Mouse (Mus musculus): ENCODE measurements around the gene Trim14. TPM values are rescaled to one million over a fixed set of nuclear protein-coding genes. Genes with fewer than 3 reads are reported as not detected.
"Not testable (repeated sequence)": the region's sequence is repeated elsewhere in the genome, so short reads cannot be mapped to it uniquely, and the experiment has no call there.

Trim14 gene
- polyA plus RNA-seq (2015; fragmentation: Nextera tagmentation; extraction: Ambion mirVana) = 5.2 and 5.4 TPM in 2 replicates

DNA sequence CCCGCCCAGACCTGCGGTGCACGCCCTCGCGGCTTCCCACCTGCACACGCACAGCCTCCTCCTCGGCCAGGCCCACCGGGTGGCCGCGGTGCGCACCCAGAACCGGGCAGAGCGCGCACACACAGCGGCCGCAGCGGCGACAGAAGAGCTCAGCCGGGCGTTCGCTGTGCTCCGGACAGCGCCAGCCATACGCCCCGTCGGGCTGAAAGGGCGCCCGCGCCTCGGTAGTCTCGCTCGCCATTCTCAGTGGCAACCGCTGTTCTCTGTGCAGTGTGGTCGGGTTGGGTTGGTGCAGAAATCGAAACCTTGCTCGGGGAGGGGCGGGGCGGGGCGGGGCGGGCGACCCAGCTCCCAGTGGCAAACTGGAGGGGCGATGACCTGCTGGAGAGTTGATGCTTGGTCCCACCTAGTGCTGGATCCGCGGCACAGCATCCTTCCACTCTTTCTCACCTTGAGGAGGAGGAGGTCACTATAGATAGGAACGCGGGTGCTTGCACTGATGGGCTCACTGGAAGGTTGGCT, at the start of gene Trim14:
Gene Trim14 (minus strand): TSS at position 302 of the 522 bp plus-strand sequence.
- H3K4me2 ChIP-seq (replicated peaks; ENCODE audit: low read depth, low read length) = peak within 1 kb of the TSS; percentile 84
- H3K4me3 ChIP-seq (ENCODE audit: low read depth, low read length) = peak within 1 kb of the TSS; percentile 58
- peak; percentile 81 for DNase-seq (ENCODE audit: low spot score)
- H3K9me3 ChIP-seq (ENCODE audit: low read length) = no peaks in the 10 kb centered on the region
- no peak within 1 kb of the TSS for H3K27ac ChIP-seq (ENCODE audit: low read length)
- peak within 1 kb of the TSS; percentile 26; the same call in 1 of the 2 replicates for H3K9ac ChIP-seq (replicated peaks; ENCODE audit: low read depth)
- H3K27me3 ChIP-seq (replicated peaks; ENCODE audit: insufficient read depth, low read length) = peaks cover 8% of the 10 kb centered on the region; the same call in 1 of the 2 replicates
- ATAC-seq = peak; percentile 88
- WGBS = 1% methylated on average over 44 of the region's 46 CpGs
- no peaks in the 10 kb centered on the region for H3K36me3 ChIP-seq (ENCODE audit: insufficient read depth, low read length)
- TF ChIP-seq EP300 (IDR thresholded peaks at IDR 0.05) (no peak), CTCF (IDR thresholded peaks at IDR 0.05) (peak; percentile 52)
- H3K4me1 ChIP-seq (ENCODE audit: insufficient read depth, low read depth, low read length) = peaks cover 9% of the 10 kb centered on the region; the same call in 1 of the 2 replicates

DNA sequence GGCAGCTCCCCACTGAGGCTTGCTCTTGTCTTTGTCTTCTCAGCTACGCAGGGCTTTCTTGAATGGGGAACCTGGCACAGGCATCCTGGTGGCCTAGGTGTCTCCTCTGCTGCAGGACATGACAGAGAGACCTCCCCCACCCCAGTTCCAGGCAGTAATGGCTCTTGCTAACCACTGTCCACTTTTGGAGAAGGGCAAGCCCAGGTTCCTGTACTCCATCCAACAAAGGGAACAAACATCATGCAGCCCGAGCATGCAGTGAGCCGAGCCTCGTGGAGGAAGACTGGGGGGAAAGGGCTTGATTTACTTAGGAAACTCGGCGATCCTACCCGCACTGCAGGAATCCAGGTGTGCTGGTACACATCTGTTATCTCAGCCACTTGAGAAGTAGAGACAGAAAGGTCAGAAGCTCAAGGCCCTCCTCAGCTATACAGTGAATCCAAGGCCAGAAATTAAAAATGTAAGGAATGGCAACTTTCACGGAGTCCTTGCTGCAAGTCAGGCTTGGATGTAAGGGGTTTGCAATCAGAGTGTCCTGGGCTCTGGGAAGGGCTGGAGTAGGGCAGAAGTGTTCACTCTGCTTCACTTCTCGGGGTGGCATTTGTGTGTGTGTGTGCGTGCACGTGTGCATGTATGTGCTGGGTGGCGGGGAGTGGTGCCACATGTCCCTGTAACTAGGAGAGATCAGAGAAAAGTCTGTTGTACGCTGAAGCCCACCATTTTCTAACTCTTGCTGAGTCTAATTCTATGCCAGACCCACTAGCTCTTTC, 49.3 kb upstream of the Trim14 start:
- Histone ChIP-seq H3K27ac (ENCODE audit: low read length) (no peak overlapping the region), H3K9ac (replicated peaks; ENCODE audit: low read depth) (no peak overlapping the region), H3K27me3 (replicated peaks; ENCODE audit: insufficient read depth, low read length) (no peaks in the 10 kb centered on the region), H3K36me3 (ENCODE audit: insufficient read depth, low read length) (no peaks in the 10 kb centered on the region), H3K9me3 (ENCODE audit: low read length) (no peaks in the 10 kb centered on the region), H3K4me3 (ENCODE audit: low read depth, low read length) (no peak overlapping the region), H3K4me2 (replicated peaks; ENCODE audit: low read depth, low read length) (no peak overlapping the region), H3K4me1 (ENCODE audit: insufficient read depth, low read depth, low read length) (no peaks in the 10 kb centered on the region)
- TF ChIP-seq EP300 (IDR thresholded peaks at IDR 0.05) (no peak), CTCF (IDR thresholded peaks at IDR 0.05) (no peak)
- WGBS = 62% methylated on average over 13 of the region's 13 CpGs
- DNase-seq (ENCODE audit: low spot score) = no peak
- ATAC-seq = no peak

- 55% methylated on average over 3 of the region's 3 CpGs for WGBS
- H3K27ac ChIP-seq (ENCODE audit: low read length); H3K4me2 ChIP-seq (replicated peaks; ENCODE audit: low read depth, low read length): not testable (repeated sequence)
Measured at GRCm38 (mm10) chr4:46584536-46584935, 48.6 kb upstream of the Trim14 start.

DNA sequence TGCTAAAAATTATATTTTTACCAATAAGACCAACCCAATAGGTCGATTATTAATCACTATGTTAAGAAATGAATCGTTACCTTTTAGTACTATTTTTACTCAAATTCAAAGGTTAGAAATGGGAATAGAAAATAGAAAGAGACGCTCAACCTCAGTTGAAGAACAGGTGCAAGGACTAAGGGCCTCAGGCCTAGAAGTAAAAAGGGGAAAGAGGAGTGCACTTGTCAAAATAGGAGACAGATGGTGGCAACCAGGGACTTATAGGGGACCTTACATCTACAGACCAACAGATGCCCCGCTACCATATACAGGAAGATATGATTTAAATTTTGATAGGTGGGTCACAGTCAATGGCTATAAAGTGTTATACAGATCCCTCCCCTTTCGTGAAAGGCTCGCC, 48.1 kb upstream of the Trim14 start:
- not testable (repeated sequence) for H3K27me3 ChIP-seq (replicated peaks; ENCODE audit: insufficient read depth, low read length); H3K4me2 ChIP-seq (replicated peaks; ENCODE audit: low read depth, low read length); H3K9me3 ChIP-seq (ENCODE audit: low read length); H3K27ac ChIP-seq (ENCODE audit: low read length); H3K4me1 ChIP-seq (ENCODE audit: insufficient read depth, low read depth, low read length); DNase-seq (ENCODE audit: low spot score); H3K4me3 ChIP-seq (ENCODE audit: low read depth, low read length); H3K9ac ChIP-seq (replicated peaks; ENCODE audit: low read depth); H3K36me3 ChIP-seq (ENCODE audit: insufficient read depth, low read length); ATAC-seq
- WGBS = 89% methylated on average over 2 of the region's 6 CpGs

More at GRCm38 (mm10) chr4:46584536-46584935, 48.6 kb upstream of the Trim14 start:
- not testable (repeated sequence) for H3K9ac ChIP-seq (replicated peaks; ENCODE audit: low read depth); DNase-seq (ENCODE audit: low spot score); H3K27me3 ChIP-seq (replicated peaks; ENCODE audit: insufficient read depth, low read length); ATAC-seq; H3K9me3 ChIP-seq (ENCODE audit: low read length); H3K36me3 ChIP-seq (ENCODE audit: insufficient read depth, low read length); H3K4me3 ChIP-seq (ENCODE audit: low read depth, low read length); H3K4me1 ChIP-seq (ENCODE audit: insufficient read depth, low read depth, low read length)

DNA sequence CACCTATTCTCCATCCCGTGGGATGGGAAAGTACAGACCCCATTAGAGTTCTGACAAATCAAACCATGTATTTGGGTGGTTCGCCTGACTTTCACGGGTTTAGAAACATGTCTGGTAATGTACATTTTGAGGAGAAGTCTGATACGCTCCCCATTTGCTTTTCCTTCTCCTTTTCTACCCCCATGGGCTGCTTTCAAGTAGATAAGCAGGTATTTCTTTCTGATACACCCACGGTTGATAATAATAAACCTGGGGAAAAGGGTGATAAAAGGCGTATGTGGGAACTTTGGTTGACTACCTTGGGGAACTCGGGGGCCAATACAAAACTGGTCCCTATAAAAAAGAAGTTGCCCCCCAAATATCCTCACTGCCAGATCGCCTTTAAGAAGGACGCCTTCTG, 46.1 kb upstream of the Trim14 start:
- ATAC-seq; H3K4me3 ChIP-seq (ENCODE audit: low read depth, low read length); H3K4me1 ChIP-seq (ENCODE audit: insufficient read depth, low read depth, low read length); H3K36me3 ChIP-seq (ENCODE audit: insufficient read depth, low read length); H3K4me2 ChIP-seq (replicated peaks; ENCODE audit: low read depth, low read length); H3K27me3 ChIP-seq (replicated peaks; ENCODE audit: insufficient read depth, low read length); H3K27ac ChIP-seq (ENCODE audit: low read length); DNase-seq (ENCODE audit: low spot score); H3K9ac ChIP-seq (replicated peaks; ENCODE audit: low read depth); H3K9me3 ChIP-seq (ENCODE audit: low read length): not testable (repeated sequence)
- WGBS = 88% methylated on average over 9 of the region's 9 CpGs

- not testable (repeated sequence) for H3K4me1 ChIP-seq (ENCODE audit: insufficient read depth, low read depth, low read length); DNase-seq (ENCODE audit: low spot score); H3K36me3 ChIP-seq (ENCODE audit: insufficient read depth, low read length); H3K27ac ChIP-seq (ENCODE audit: low read length); H3K9ac ChIP-seq (replicated peaks; ENCODE audit: low read depth); H3K4me2 ChIP-seq (replicated peaks; ENCODE audit: low read depth, low read length); H3K27me3 ChIP-seq (replicated peaks; ENCODE audit: insufficient read depth, low read length); H3K4me3 ChIP-seq (ENCODE audit: low read depth, low read length); H3K9me3 ChIP-seq (ENCODE audit: low read length); ATAC-seq
- 90% methylated on average over 22 of the region's 22 CpGs for WGBS
Measured at GRCm38 (mm10) chr4:46581577-46581976, 45.6 kb upstream of the Trim14 start.

DNA sequence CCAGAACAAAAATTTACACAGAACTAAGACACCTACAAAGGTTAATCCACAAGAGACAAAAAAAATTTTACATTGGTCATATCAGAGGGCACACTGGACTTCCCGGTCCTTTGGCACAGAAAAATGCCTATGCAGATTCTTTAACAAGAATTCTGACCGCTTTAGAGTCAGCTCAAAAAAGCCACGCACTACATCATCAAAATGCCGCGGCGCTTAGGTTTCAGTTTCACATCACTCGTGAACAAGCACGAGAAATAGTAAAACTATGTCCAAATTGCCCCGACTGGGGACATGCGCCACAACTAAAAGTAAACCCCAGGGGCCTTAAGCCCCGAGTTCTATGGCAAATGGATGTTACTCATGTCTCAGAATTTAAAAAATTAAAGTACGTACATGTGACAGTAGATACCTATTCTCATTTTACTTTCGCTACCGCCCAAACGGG, 44.9 kb upstream of the Trim14 start:
- WGBS = 83% methylated on average over 15 of the region's 15 CpGs
- H3K4me1 ChIP-seq (ENCODE audit: insufficient read depth, low read depth, low read length); H3K9me3 ChIP-seq (ENCODE audit: low read length); H3K4me2 ChIP-seq (replicated peaks; ENCODE audit: low read depth, low read length); H3K27me3 ChIP-seq (replicated peaks; ENCODE audit: insufficient read depth, low read length); H3K9ac ChIP-seq (replicated peaks; ENCODE audit: low read depth); ATAC-seq; H3K4me3 ChIP-seq (ENCODE audit: low read depth, low read length); H3K36me3 ChIP-seq (ENCODE audit: insufficient read depth, low read length); DNase-seq (ENCODE audit: low spot score); H3K27ac ChIP-seq (ENCODE audit: low read length): not testable (repeated sequence)

GRCm38 (mm10) chr4:46578796-46579346, 42.9 kb upstream of the Trim14 start:
- not testable (repeated sequence) for H3K9me3 ChIP-seq (ENCODE audit: low read length)
- 88% methylated on average over 8 of the region's 8 CpGs for WGBS

More at GRCm38 (mm10) chr4:46578796-46579346, 42.9 kb upstream of the Trim14 start:
- H3K27me3 ChIP-seq (replicated peaks; ENCODE audit: insufficient read depth, low read length); H3K4me3 ChIP-seq (ENCODE audit: low read depth, low read length); H3K4me2 ChIP-seq (replicated peaks; ENCODE audit: low read depth, low read length); H3K9ac ChIP-seq (replicated peaks; ENCODE audit: low read depth); H3K36me3 ChIP-seq (ENCODE audit: insufficient read depth, low read length); DNase-seq (ENCODE audit: low spot score); H3K4me1 ChIP-seq (ENCODE audit: insufficient read depth, low read depth, low read length); ATAC-seq; H3K27ac ChIP-seq (ENCODE audit: low read length): not testable (repeated sequence)
